Mouse (Mus musculus): ENCODE measurements at regions not wholly inside any gene's neighbourhood (a gene's known extent, or its start where the extent isn't known, plus 50 kb on each side); places are given as distances from the start of the nearest gene placed in this dataset.

- DNase-seq (ENCODE audit: low spot score): no peak
These were observed 502.2 kb upstream of the Luzp2 start for GRCm38 (mm10) chr7:54333142-54333541.

GRCm38 (mm10) chr7:54334916-54335315 is 500.4 kb upstream of the Luzp2 start:
- DNase-seq (ENCODE audit: low spot score): peak; percentile 18

GRCm38 (mm10) chr7:54340532-54340931 is 494.8 kb upstream of the Luzp2 start:
- DNase-seq (ENCODE audit: low spot score): peak; percentile 5
